Mouse (Mus musculus) midbrain, embryonic 14.5 days (tissue): ENCODE data around the gene Kdm5b. TPM values are rescaled to one million over a fixed set of nuclear protein-coding genes. Genes with fewer than 3 reads are reported as not detected.

ENCODE experiments used
- ATAC-seq: fragments of 200-750 bp; cut with Nextera tagmentation; 2 replicates; pipeline ENCODE4 v1.8.0; 2017; ENCODE audit warnings: moderate number of reproducible peaks, moderate library complexity; ENCODE audit not compliant: low FRiP score, low TSS enrichment
- DNase-seq: peaks from one replicate; pipeline ENCODE4 v3.0.0-alpha.2; 2015
- H3K27ac ChIP-seq: fragments of 300-500 bp; sonication (generic); replicated peaks from 2 replicates; pipeline ENCODE4 v1.5.1; 2014; ENCODE audit warnings: mild to moderate bottlenecking, low read depth, low read length, moderate library complexity
- H3K27me3 ChIP-seq: fragments of 300-500 bp; sonication (generic); 2 replicates; pipeline ENCODE4 v1.6.1; 2014; ENCODE audit warnings: low read length, control low read depth, mixed read lengths; ENCODE audit not compliant: control insufficient read depth, insufficient read depth
- H3K36me3 ChIP-seq: fragments of 300-500 bp; sonication (generic); 2 replicates; pipeline ENCODE4 v1.6.1; 2014; ENCODE audit warnings: low read length, control low read depth; ENCODE audit not compliant: control insufficient read depth, insufficient read depth
- H3K4me1 ChIP-seq: fragments of 300-500 bp; sonication (generic); 2 replicates; pipeline ENCODE4 v1.6.1; 2014; ENCODE audit warnings: mild to moderate bottlenecking, antibody characterized with exemption, low read length, control low read depth; ENCODE audit not compliant: control insufficient read depth, insufficient read depth
- H3K4me2 ChIP-seq: fragments of 300-500 bp; sonication (generic); 2 replicates; pipeline ENCODE4 v1.6.1; 2014; ENCODE audit warnings: mild to moderate bottlenecking, low read length, moderate library complexity
- H3K4me3 ChIP-seq: fragments of 300-500 bp; sonication (generic); replicated peaks from 2 replicates; pipeline ENCODE4 v1.5.1; 2014; ENCODE audit warnings: low read depth, low read length
- H3K9ac ChIP-seq: fragments of 300-500 bp; sonication (generic); replicated peaks from 2 replicates; pipeline ENCODE4 v1.6.1; 2014; ENCODE audit warnings: mild to moderate bottlenecking, low read length, moderate library complexity
- H3K9me3 ChIP-seq: fragments of 300-500 bp; sonication (generic); 2 replicates; pipeline ENCODE4 v1.6.1; 2016; ENCODE audit warnings: low read length, control low read depth, mixed read lengths; ENCODE audit not compliant: control insufficient read depth
- WGBS: fragments of 180-500 bp; shearing (Covaris S2); extraction: QIAGEN DNeasy Blood & Tissue Kit; methylation state at CpG from one replicate; pipeline ENCODE4 v1.1.7; 2014; 5-methylcytosine and 5-hydroxymethylcytosine counted together
- polyA plus RNA-seq: library from polyadenylated mRNA; unstranded; fragments of >200 nt; fragmentation: Nextera tagmentation; extraction: Ambion mirVana; gene quantifications from 2 replicates; pipeline ENCODE4 v1.2.1, GENCODE M21; 2014

Gene Kdm5b
- polyA plus RNA-seq, 1 experiment from 2014 or later: 111 TPM

- no peaks in the 10 kb centered on the region for H3K9me3 ChIP-seq
- H3K4me2 ChIP-seq: peak overlapping the region; percentile 86
- peaks cover 7% of the 10 kb centered on the region; the same call in 1 of the 2 replicates for H3K4me1 ChIP-seq
- peak; percentile 77 for DNase-seq
- no peaks in the 10 kb centered on the region for H3K36me3 ChIP-seq
- under 1% methylated on average over 44 of the region's 46 CpGs for WGBS
- ATAC-seq: peak; percentile 42
- H3K4me3 ChIP-seq: peak overlapping the region; percentile 65
- H3K27ac ChIP-seq: peak overlapping the region; percentile 96
- no peaks in the 10 kb centered on the region for H3K27me3 ChIP-seq
- peak overlapping the region; percentile 82 for H3K9ac ChIP-seq
Observed at GRCm38 (mm10) chr1:134555871-134556670, 3.9 kb upstream of the Kdm5b start.

GRCm38 (mm10) chr1:134556671-134557218 lies 3.2 kb upstream of the Kdm5b start:
- under 1% methylated on average over 35 of the region's 35 CpGs for WGBS
- peak; percentile 95 for ATAC-seq
- Histone ChIP-seq H3K27me3 (no peaks in the 10 kb centered on the region), H3K36me3 (no peaks in the 10 kb centered on the region), H3K4me1 (peaks cover 8% of the 10 kb centered on the region; the same call in 1 of the 2 replicates), H3K4me2 (peak overlapping the region; percentile 86), H3K27ac (peak overlapping the region; percentile 96), H3K9me3 (no peaks in the 10 kb centered on the region), H3K9ac (peak overlapping the region; percentile 82), H3K4me3 (peak overlapping the region; percentile 65)
- peak; percentile 98 for DNase-seq

- DNase-seq (no peak), ATAC-seq (no peak)
- Histone ChIP-seq H3K9ac (no peak overlapping the region), H3K36me3 (no peaks in the 10 kb centered on the region), H3K4me1 (peaks cover 22% of the 10 kb centered on the region), H3K4me2 (no peak overlapping the region), H3K27me3 (no peaks in the 10 kb centered on the region), H3K27ac (no peak overlapping the region), H3K9me3 (no peaks in the 10 kb centered on the region), H3K4me3 (no peak overlapping the region)
- 29% methylated on average over 5 of the region's 5 CpGs for WGBS
Observed at GRCm38 (mm10) chr1:134558511-134558910, 1.5 kb upstream of the Kdm5b start.

DNA sequence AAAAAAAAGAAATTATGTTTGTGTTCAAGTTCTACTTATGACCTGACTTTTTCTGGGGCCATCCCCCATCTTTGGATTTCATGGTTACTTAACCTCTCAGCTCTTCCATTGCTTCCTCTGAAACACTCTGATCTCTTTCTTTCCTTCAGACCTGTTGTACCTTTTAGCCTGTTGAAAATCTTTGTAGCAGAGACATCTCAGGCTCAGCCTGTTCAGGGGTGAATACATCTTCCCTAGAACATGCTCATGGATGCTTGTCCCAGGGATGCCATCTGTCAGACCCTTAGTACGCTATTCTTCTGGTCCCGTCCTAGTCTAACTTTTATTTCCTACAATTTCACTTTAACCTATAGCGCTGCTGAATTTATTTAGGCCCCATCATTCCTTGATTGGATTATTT lies 745 bp upstream of the Kdm5b start:
- no peaks in the 10 kb centered on the region for H3K36me3 ChIP-seq
- ATAC-seq (no peak), DNase-seq (no peak)
- no peak overlapping the region for H3K4me2 ChIP-seq
- no peaks in the 10 kb centered on the region for H3K9me3 ChIP-seq
- H3K4me3 ChIP-seq: no peak overlapping the region
- 79% methylated on average over 3 of the region's 3 CpGs for WGBS
- H3K27me3 ChIP-seq: no peaks in the 10 kb centered on the region
- no peak overlapping the region for H3K9ac ChIP-seq
- H3K4me1 ChIP-seq: peaks cover 27% of the 10 kb centered on the region
- no peak overlapping the region for H3K27ac ChIP-seq

DNA sequence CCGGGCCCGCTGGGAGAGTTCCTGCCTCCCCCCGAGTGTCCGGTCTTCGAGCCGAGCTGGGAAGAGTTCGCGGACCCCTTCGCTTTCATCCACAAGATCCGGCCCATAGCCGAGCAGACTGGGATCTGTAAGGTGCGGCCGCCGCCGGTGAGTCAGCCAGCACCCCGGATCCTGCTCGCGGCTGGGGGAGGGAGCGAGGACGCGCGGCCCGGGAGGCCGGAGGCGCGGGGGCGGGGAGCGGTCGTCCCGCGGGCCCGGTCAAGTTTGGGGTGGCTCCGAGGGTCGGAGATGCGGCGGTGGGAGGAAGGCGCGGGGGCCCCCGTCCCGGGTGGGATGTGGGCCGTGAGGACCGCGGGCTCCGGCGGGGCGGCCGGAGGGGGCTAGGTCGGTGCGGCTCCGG lies 425 bp downstream of the Kdm5b start:
- H3K27ac ChIP-seq: peak overlapping the region; percentile 92
- WGBS: 1% methylated on average over 43 of the region's 50 CpGs
- ATAC-seq: no peak

GRCm38 (mm10) chr1:134560801-134561769 lies 1.1 kb downstream of the Kdm5b start:
- H3K4me1 ChIP-seq: peaks cover 32% of the 10 kb centered on the region
- DNase-seq (peak; percentile 71), ATAC-seq (peak; percentile 21; the same call in 1 of the 2 replicates)
- peak overlapping the region; percentile 92 for H3K27ac ChIP-seq
- H3K9ac ChIP-seq: peak overlapping the region; percentile 95
- H3K4me3 ChIP-seq: peak overlapping the region; percentile 95
- WGBS: under 1% methylated on average over 67 of the region's 76 CpGs
- H3K27me3 ChIP-seq: no peaks in the 10 kb centered on the region
- no peaks in the 10 kb centered on the region for H3K9me3 ChIP-seq
- H3K4me2 ChIP-seq: peak overlapping the region; percentile 77
- no peaks in the 10 kb centered on the region for H3K36me3 ChIP-seq

More for the DNA sequence above, 425 bp downstream of the Kdm5b start:
- Histone ChIP-seq H3K9ac (peak overlapping the region; percentile 95), H3K9me3 (no peaks in the 10 kb centered on the region), H3K4me3 (peak overlapping the region; percentile 95), H3K4me1 (peaks cover 35% of the 10 kb centered on the region), H3K4me2 (peak overlapping the region; percentile 77), H3K27me3 (no peaks in the 10 kb centered on the region), H3K36me3 (no peaks in the 10 kb centered on the region)
- DNase-seq: no peak

- Histone ChIP-seq H3K9me3 (no peaks in the 10 kb centered on the region), H3K4me3 (peak overlapping the region; percentile 95), H3K4me2 (peak overlapping the region; percentile 77), H3K4me1 (peaks cover 38% of the 10 kb centered on the region), H3K36me3 (no peaks in the 10 kb centered on the region), H3K9ac (peak overlapping the region; percentile 95), H3K27ac (peak overlapping the region; percentile 92), H3K27me3 (no peaks in the 10 kb centered on the region)
- 7% methylated on average over 7 of the region's 7 CpGs for WGBS
- no peak for ATAC-seq
- no peak for DNase-seq
Observed at GRCm38 (mm10) chr1:134561770-134562143, 1.8 kb downstream of the Kdm5b start.

- Histone ChIP-seq H3K4me3 (peak overlapping the region; percentile 95), H3K36me3 (no peaks in the 10 kb centered on the region), H3K4me2 (peak overlapping the region; percentile 77), H3K9ac (peak overlapping the region; percentile 95; the same call in 1 of the 2 replicates), H3K27ac (0 out of 2 replicates have a peak overlapping the region, but pooled peaks have one; percentile 15), H3K4me1 (peaks cover 33% of the 10 kb centered on the region), H3K27me3 (no peaks in the 10 kb centered on the region), H3K9me3 (no peaks in the 10 kb centered on the region)
- DNase-seq (no peak), ATAC-seq (no peak)
Observed at GRCm38 (mm10) chr1:134562457-134562856, 2.5 kb downstream of the Kdm5b start.
